Mouse (Mus musculus): ENCODE results near the gene Tnip1.

Gene Tnip1

GRCm38 (mm10) chr11:54962810-54963209 is at the start of gene Tnip1:
TSS of gene Tnip1 (minus strand) at chr11:54962917.
- DNase-seq (ENCODE audit: low spot score in 2 of 2), result peak; percentile 60 to 67

- DNase-seq (ENCODE audit: low spot score in 2 of 2), result no peak
Observed at GRCm38 (mm10) chr11:55011440-55011839, 48.7 kb upstream of the Tnip1 start.

GRCm38 (mm10) chr11:55008230-55008629 is 45.5 kb upstream of the Tnip1 start:
- DNase-seq (ENCODE audit: low spot score in 2 of 2), result no peak

- no peak for DNase-seq (ENCODE audit: low spot score in 2 of 2)
Observed at GRCm38 (mm10) chr11:55005684-55006083, 43.0 kb upstream of the Tnip1 start.

- no peak for DNase-seq (ENCODE audit: low spot score in 2 of 2)
Observed at GRCm38 (mm10) chr11:55004970-55005502, 42.3 kb upstream of the Tnip1 start.

- no peak for DNase-seq (ENCODE audit: low spot score in 2 of 2)
Observed at GRCm38 (mm10) chr11:54998708-54999107, 36.0 kb upstream of the Tnip1 start.

GRCm38 (mm10) chr11:54998284-54998683 is 35.6 kb upstream of the Tnip1 start:
- DNase-seq (ENCODE audit: low spot score in 2 of 2), result peak; percentile 47 to 64

GRCm38 (mm10) chr11:54996176-54996575 is 33.5 kb upstream of the Tnip1 start:
- no peak for DNase-seq (ENCODE audit: low spot score in 2 of 2)

GRCm38 (mm10) chr11:54989920-54990319 is 27.2 kb upstream of the Tnip1 start:
- no peak for DNase-seq (ENCODE audit: low spot score in 2 of 2)

- no peak for DNase-seq (ENCODE audit: low spot score in 2 of 2)
Observed at GRCm38 (mm10) chr11:54988754-54989349, 26.1 kb upstream of the Tnip1 start.

GRCm38 (mm10) chr11:54987974-54988373 is 25.3 kb upstream of the Tnip1 start:
- peak; percentile 37 to 58 for DNase-seq (ENCODE audit: low spot score in 2 of 2)

- no peak for DNase-seq (ENCODE audit: low spot score in 2 of 2)
Observed at GRCm38 (mm10) chr11:54985086-54985485, 22.4 kb upstream of the Tnip1 start.

- DNase-seq (ENCODE audit: low spot score in 2 of 2), result no peak
Observed at GRCm38 (mm10) chr11:54984581-54984980, 21.9 kb upstream of the Tnip1 start.

GRCm38 (mm10) chr11:54984085-54984484 is 21.4 kb upstream of the Tnip1 start:
- peak; percentile 49 to 71 for DNase-seq (ENCODE audit: low spot score in 2 of 2)

GRCm38 (mm10) chr11:54982520-54982919 is 19.8 kb upstream of the Tnip1 start:
- DNase-seq (ENCODE audit: low spot score in 2 of 2), result no peak

- no peak for DNase-seq (ENCODE audit: low spot score in 2 of 2)
Observed at GRCm38 (mm10) chr11:54981630-54982029, 18.9 kb upstream of the Tnip1 start.

GRCm38 (mm10) chr11:54977385-54977937 is 14.7 kb upstream of the Tnip1 start:
- DNase-seq (ENCODE audit: low spot score in 2 of 2), result no peak

- no peak for DNase-seq (ENCODE audit: low spot score in 2 of 2)
Observed at GRCm38 (mm10) chr11:54976351-54976750, 13.6 kb upstream of the Tnip1 start.

GRCm38 (mm10) chr11:54975756-54976155 is 13.0 kb upstream of the Tnip1 start:
- DNase-seq (ENCODE audit: low spot score in 2 of 2), result no peak

GRCm38 (mm10) chr11:54975340-54975739 is 12.6 kb upstream of the Tnip1 start:
- DNase-seq (ENCODE audit: low spot score in 2 of 2), result no peak

- no peak for DNase-seq (ENCODE audit: low spot score in 2 of 2)
Observed at GRCm38 (mm10) chr11:54974639-54975038, 11.9 kb upstream of the Tnip1 start.

- DNase-seq (ENCODE audit: low spot score in 2 of 2), result peak; percentile 68 to 78
Observed at GRCm38 (mm10) chr11:54973481-54974212, 10.9 kb upstream of the Tnip1 start.

GRCm38 (mm10) chr11:54972789-54973188 is 10.1 kb upstream of the Tnip1 start:
- no peak for DNase-seq (ENCODE audit: low spot score in 2 of 2)

All from natural killer cell, adult 2 months (primary cell).